Mouse (Mus musculus) lung, postnatal 10 days (tissue): ENCODE measurements around the gene Spaca9.

ENCODE experiments used
- DNase-seq: peaks from one replicate; pipeline ENCODE4 v3.0.0; 2021

Gene Spaca9

DNA sequence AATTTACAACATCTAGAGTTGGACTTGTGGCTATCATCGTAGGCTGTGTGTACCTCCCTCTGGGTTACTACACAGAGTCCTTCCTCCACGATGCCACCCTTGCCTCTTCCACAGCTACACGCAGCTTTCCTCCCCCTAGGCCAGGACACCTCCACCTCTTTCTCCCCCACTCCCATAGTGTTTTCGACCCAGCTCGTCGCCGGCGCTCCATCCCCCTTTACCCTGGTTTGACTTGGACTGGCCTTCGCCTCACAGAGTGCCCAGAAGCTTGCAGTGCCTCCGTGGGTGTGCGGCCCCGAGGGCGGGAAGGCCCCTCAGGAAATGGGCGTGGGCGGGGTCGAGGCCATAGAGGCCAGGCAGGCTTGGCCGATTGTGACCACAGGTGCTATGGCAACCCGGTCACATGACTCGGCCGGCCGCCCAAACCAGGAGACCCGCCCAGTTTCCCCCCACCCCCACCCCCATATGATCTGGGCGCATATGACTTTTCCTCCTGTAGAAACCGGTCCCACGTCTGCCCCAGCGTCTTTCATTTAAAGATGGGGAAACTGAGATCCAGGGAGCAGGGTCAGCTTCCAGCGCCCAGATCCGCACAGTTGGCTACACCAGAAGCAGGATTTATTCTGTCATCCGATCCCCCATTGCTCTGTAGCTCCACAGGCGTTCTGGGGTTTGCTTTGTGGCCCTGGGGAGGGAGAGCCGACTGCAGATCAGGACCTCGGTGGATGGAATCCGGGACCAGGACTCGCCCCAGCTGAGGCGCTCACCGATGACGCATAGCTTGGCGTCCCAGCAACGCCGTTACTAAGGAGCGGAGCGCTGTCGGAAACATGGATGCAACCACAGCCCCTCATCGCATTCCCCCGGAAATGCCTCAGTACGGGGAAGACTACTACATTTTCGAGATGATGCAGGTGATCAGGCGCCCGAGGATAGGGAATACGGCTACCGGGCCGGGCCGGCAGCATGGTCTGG lies at the start of gene Spaca9, which contains the start of gene Ak8:
Gene Spaca9 (minus strand): TSS at position 367 of the 975 bp plus-strand sequence.
Gene Ak8 (plus strand): TSS at position 804 of the 975 bp plus-strand sequence.
- DNase-seq: peak; percentile 92

DNA sequence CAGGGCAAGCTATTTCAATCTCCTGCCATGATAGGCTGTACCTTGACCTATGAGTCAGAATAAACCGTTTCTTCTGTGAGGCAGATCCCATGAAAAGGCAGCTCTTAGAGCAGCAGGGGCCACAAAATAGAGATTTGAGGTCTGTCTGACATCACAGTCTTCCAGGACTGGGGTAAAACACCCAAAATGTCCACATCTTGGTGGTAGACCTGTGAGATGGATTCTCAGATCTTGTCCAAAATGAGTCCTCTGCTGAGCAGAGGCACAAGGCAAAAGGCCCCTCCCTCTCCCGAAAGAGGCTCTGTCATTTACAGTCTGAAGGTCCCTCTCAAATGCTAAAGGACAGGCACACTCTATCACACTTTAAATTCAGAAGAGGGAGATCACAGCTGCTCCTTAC lies 48.2 kb upstream of the Spaca9 start:
- DNase-seq: no peak

DNA sequence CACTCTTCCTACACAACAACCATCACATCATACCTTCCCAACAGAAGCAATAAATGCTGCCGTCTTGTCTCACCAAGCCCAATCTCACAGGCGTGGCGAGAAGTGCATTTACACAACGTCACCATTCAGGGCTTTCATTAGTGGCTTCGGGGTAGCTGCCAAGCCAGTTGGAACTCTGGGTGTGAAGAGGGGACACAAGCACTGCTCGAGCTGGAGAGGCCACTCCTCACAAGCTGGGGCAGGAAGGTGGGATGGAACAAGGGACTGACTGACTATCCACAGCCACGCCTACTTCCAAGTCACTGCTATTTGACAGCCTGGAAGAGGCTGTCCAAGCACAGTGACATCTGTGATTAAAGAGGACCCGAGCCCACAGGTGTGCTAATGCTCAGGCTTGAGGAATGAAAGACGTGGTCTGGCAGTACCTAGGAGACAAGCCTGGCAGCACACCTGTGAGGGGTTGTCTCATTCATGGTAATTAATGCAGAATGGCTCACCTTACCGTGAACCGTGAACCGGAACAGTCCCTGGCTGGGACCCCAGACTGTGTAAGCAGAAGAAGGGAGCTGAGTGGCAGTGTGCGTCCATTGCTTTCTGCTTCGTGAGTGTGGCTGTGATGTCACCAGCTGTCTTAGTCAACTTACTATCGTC lies 47.3 kb upstream of the Spaca9 start:
- peak; percentile 65 for DNase-seq

DNA sequence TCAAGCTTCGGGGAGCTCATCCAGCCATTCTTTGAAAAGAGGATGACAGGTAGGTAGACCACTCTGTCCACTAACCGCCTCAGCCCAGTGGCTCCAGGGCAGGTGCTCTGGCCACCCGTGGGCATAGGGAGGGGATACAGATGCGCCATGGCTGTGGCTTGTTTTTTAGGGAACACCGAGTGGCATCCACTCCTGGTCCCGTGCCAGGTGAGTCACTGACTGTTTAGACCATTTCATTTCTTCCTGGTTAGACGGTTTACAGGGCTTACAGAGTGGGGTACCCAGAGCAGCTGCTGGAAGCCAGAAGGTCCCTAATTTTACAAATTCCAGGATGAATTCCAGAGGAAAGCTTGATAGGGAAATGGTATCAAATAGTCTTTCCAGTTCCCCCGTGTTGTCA lies 43.2 kb upstream of the Spaca9 start:
- no peak for DNase-seq

DNA sequence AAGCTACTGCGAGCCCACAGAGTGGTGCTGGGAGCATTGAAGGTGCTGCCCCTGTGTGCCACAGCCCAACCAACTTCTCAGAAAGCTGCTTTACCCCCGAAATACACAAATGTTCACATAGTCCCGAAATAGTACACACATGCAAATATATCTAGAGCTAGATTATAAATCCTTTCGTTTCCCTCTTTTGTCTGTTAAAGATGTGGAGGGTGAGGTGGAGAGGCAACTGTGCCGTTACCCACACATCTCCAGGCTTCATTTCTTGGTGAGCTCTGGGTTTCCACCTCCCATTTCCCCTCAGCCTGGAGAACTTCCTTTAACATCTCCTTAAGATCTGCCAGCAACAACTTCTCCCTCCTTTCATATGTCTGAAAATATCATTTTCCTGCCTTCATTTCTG lies 40.6 kb upstream of the Spaca9 start:
- DNase-seq: no peak

DNA sequence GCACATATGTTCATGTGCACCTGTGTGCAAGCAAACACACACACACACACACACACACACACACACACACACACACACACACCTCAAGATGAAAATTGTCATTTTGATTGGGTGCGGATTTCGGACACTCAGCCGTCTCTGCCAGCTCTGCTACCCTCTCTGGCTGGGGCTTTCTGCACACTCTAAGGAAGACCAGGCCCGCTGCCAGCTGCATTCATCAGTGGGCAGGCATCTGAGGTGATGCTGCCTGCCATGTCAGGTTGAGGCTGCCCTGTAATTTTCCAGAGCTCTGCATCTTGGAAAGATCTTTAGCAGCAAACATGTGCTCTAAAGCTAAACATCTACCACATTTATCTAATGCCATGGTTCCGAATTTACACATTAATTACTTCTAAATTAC lies 37.6 kb upstream of the Spaca9 start:
- DNase-seq: no peak

DNA sequence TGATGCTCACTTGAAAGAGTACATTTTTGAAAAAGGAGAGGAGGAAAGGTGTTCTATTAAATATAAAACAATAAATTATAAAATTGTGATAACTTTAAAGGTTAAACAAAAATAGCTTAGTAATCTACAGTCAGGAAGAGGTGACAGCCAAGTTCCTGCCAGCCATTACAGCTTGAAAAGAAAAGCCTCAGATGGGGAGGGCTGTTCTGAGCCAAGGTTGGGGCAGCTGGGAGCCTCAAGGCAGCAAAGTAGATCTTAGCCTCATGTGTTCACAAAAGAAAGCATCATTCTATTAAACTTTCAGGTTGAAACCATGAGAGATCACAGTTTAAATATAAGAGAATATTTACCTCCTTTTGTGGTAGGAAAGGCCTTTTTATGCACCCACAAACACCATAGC lies 31.1 kb upstream of the Spaca9 start:
- DNase-seq: no peak

DNA sequence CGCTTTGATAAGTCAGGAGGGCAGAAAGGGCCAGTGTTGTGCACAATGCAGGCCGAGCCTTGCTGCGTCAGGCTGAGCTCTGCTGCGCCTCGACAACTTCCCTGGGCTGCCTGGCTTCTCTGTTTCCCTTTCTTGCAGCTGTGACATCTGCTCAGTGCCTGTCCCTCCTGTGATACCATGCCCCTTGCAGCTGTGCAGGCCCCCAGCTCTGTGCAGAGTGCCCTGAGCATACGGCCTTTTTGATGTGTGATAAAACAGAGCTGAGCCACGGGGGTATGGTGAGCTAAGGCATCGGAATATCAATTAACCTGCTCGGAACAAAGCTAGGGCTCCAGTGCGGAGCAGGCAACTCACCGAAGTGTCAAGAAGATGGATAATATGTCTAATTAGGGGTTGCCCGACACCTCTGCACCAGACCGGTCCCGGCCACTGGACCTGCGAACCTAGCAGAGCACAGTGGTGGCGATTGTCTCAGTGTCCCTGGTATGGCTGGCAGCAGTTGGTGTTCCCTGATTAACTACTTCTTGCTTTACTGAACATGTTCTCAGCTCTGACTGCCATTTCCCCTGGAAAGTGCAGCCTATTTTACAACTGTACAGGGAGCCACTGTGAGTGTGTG lies 28.4 kb upstream of the Spaca9 start:
- no peak for DNase-seq

DNA sequence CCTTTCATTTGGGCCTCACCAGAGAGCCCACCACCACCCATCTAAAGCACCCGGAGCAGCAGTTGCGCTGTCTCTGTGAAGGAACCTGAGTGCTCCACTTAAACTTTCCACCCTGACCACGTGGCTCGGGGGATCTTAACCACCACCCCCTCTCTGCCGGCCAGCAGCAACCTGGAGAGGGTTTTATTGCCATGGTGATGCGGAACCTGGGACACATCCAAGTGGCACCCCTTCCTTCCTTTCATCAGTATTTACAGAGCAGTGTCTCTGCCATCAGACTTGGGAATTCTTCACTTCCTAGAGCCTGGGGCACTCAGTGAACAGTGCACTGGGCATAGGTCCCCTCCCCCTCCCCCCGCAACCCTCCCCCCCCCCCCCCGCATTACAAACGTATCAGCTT lies 24.4 kb upstream of the Spaca9 start:
- DNase-seq: peak; percentile 52

DNA sequence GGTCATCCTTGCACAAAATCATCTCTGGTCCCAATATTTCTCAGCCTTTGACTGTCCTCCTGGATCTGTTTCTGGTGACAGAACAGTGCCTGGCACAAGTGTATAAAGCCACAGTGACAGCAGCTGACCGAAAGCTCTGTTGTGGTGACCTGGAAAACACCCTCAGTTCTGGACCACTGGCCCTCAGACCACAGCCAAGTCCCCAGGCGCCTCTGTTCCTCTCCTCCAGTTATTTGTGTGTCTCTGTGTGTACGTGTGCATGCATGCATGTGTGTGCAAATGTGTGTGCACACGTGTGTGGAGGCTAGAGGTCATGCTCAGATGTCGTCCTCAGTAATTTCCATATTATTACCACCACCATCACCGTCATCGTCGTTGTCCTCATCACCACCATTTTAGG lies 22.9 kb upstream of the Spaca9 start:
- DNase-seq: no peak

DNA sequence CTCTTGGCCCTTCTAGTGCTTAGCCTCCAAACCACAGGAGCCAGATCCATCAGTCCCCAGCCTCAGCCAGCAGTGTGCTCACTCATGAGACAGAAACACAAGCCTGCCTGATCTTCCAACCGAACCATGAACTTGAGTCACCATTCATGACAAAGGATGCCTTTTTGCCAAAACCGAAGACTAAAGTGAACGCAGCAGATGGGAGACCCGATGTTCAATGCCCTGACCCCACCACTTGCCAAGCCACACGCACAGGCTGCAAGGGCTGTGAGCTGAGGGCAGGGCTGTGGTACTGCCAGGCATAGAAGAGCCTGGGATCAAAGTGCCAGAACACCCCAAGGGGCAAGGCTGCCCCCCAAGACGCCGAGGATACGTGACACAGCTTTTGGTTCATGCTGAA lies 13.5 kb upstream of the Spaca9 start:
- no peak for DNase-seq

DNA sequence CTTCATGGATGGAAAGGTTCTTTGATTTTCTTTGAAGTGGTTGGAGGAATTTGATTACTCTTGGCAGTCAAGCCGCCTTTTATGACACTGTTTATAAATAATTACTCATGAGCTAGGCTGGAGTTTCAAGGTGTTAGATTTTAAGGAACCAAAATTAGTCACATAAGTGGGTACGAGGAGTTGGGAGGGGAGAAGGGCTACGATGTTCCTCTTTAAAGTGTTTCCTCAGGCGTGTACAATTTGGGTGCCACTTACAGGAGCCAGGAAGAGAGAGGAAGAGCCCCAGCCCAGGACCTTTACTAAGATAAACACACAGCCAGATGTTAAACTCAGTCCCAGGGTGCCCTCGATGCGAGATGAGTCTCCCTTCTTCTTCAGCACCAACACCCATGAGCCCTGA lies 7.3 kb upstream of the Spaca9 start:
- no peak for DNase-seq

DNA sequence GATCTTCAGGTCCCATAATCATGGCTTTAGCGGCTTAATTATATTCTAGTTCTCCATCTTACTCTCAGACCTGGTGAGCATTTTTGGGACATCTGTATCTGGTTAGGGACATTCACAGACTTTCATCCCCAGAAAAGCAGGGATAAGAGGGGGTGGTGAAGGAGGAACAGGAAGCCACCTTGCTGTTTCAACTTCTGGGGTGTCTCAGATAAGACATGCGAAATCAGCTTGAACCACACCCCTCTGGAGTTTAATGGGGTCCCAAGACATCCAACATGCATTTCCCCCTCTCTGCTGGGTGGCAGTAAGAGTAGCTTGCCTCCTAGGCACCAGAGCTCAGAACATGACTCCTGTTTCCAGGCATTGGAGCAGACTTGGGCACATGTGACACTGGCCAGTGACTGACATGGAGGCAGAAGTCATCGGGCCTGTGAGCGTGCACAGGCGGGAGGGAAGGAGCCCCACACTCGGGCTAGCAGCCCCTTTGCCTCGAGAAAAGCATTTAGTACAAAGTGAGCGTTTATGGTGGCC lies 6.6 kb upstream of the Spaca9 start:
- DNase-seq: no peak

DNA sequence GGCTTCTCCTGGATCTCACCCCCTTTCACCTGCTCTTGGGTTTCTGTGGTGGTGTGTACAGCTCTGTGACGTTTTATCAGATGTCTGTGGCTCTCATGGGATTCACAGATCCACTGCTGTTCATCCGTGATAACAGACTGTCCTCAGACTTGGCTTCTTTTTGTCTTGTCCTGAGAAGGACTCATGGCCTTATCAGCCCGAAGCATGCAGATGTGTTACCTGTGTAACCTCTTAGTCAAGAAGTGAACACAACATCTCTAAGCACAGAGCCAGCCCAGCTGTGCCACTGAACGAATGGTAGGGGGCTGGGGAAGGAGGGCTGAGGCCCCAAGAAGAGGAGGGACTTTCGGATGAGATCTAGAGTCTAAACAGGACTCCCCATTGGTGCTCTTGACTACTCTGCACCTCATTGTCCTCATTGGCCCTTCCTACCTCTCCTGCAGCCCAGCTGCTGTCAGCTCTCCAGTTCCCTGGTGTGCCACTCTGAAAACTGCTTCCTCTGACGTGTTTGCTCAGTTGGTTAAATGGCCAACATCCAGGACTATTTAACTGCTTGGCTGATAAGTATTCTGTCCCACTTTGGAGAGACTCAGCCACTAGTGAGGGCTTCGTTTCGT lies 2.2 kb upstream of the Spaca9 start:
- DNase-seq: no peak

DNA sequence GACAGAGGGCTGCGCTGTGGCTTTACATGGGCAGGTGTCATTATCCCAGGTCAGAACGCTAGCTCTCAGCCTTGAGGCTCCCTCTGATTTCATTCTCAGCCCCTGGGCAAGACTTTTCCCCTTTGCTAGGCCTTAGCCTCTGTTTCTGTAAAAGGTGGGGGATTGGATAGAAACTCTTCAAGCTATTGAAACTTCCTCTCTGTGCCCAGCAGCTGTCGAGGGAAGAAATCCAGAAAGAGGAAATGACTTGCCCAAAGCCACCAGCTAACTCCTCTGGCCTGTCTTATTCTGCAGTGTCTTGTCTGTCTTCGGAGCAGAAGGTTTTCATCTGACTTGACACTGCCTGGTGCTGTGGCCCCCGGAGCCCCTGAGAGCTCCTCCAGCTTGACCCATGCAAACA lies 961 bp downstream of the Spaca9 start:
- no peak for DNase-seq

DNA sequence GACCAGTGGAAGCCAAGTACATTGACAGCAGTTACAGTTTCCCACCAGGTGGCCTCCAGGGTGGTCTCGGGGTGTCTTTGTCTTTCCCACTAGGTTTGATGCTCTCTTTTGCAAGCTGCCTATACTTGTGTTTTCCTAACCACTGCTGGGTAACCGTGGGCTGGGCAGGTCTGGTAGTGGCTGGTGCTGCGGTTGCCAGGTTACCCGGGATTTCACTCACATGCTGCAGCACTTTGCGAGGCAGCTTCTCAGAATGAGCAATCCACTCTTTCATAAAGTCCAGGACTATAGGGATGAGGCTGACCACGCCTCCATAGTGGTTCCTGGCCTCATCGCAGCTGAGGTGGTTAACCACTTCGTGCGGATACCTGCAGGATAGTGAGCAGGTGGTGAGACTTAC lies 6.8 kb downstream of the Spaca9 start:
- no peak for DNase-seq

DNA sequence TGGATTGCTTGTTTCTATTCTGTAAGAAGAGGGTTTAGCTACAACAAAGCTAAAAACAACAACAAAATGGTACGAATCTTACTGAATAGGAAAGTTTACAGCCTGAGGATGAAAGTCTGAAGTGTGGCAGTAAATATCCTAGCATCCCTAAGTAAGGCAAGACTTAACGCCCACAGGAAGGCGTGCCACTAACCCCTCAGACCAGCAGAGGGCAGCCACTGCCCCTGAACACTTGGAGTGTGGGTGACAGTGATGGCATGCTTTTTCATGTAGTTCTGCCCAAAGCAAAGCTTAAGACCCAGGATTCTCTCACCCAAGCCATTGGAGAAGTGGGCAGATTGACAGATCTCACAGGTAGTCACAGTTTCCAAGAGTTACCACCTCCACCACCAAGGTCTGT lies 11.1 kb downstream of the Spaca9 start:
- peak; percentile 55 for DNase-seq

DNA sequence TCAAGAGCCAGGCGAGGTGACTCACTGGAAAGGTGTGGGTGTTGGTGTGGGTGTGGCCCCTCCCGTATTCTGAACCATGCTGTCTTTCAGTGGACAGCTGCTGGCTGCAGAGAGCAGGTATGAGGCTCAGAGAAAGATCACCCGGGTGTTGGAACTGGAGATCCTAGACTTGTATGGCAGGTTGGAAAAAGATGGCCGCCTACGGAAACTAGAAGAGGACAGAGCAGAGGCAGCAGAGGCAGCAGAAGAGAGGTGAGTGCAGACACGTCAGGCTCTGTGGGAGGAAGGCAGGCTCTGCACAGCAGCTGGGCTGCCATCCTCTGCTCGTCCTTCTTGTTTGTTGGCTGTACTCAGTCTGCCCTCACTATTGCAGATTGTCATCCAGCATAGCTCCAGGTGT lies 13.6 kb downstream of the Spaca9 start:
- no peak for DNase-seq

DNA sequence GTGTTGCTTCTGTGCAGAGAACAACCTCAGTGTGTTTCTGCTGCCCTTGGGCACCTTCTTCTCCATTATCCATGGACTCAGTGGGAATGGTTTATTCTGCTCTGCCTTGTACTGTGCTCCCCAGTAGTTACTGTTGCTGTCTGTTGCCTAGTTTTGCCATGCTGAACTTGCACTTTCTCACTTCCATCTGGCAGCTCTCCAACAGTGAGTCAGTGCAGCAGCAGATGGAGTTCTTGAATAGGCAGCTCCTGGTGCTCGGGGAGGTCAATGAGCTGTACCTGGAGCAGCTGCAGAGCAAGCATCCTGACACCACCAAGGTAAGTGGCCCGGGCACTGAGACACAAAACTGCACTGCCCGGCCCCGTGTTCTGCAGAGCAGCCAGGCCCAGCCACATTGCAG lies 17.8 kb downstream of the Spaca9 start:
- DNase-seq: peak; percentile 34

DNA sequence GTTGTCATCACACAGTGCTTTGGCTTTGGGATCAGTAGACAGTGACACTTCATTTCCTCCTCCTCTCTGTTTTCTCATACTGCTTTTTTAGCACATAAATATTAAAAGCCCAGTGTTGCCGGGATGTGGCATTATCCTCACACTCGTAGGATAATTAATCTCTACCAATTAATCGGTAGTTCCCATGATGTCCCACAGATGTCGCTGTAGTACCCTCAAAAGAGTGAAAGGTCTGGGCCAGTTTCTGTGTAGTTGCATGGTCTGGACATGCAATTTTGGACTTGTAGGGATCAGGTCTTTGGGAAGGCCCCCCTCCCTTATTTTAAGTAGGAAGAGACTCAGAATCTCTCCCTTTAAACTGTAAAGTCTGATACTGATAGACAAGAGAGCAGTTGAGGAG lies 18.8 kb downstream of the Spaca9 start:
- peak; percentile 39 for DNase-seq

DNA sequence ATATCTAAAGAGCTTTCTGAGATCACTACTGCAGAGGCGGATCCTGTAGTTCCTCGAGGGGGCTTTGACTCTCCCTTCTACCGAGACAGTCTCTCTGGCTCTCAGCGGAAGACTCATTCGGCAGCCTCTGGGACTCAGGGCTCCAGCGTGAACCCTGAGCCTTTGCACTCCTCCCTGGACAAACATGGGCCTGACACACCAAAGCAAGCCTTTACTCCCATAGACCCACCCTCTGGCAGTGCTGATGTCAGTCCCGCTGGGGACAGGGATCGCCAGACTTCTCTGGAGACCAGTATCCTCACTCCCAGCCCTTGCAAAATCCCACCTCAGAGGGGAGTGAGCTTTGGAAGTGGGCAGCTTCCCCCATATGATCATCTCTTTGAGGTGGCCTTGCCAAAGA lies 23.5 kb downstream of the Spaca9 start:
- DNase-seq: no peak

DNA sequence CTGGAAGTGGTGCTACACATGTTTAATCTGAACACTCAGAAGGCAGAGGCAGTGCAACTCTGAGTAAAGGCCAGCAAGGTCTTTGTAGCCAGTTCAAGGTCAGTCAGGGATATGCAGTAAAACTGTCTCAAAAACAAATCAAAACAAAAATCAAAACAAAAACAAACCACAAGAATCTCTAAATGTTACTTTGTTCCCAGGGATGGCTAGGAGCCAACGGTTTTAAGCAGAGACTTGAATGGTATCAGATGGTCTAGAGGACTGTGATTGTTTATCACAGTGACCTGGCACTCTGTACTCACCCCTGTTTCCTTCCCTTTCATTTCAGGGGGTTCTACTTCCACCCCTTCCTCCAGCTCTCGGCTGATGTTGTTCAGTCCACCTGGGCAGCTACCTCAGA lies 28.1 kb downstream of the Spaca9 start:
- DNase-seq: no peak

DNA sequence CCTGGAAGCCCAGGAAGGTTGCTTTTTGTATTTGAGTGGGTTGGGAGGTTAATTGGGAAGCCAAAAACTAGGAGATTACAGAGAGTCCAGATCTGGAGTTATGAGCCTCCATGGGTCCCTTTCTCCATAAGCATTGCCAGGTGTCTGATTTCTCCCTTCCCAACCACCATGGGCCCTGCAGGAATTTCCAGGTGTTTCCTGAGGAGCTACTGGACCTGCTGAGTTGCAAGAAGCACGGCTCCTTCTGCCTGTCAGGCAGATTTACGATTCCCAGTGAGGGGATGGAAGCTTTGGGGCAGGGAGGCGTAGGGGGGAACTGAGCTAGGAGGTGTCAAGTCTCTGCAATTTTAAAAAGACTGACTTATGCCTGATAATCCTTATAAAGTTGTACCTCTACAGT lies 33.7 kb downstream of the Spaca9 start:
- no peak for DNase-seq
